Mouse (Mus musculus) gastrocnemius, adult 2 months (tissue): ENCODE results near the gene Gstm1. TPM values are rescaled to one million over a fixed set of nuclear protein-coding genes. Genes with fewer than 3 reads are reported as not detected.
"Not testable (repeated sequence)": the region's sequence is repeated elsewhere in the genome, so short reads cannot be mapped to it uniquely, and the experiment has no call there.

ENCODE experiments used
- DNase-seq: peaks from one replicate; pipeline ENCODE4 v3.0.0; 2022
- H3K27ac ChIP-seq: fragments of 200-600 bp; 2 replicates; pipeline ENCODE4 v1.8.1; 2022; ENCODE audit warnings: mild to moderate bottlenecking
- H3K4me3 ChIP-seq: fragments of 200-600 bp; 2 replicates; pipeline ENCODE4 v1.8.1; 2022; ENCODE audit warnings: mild to moderate bottlenecking, moderate library complexity
- CTCF ChIP-seq: fragments of 200-600 bp; IDR thresholded peaks from 2 replicates; pipeline ENCODE4 v1.8.1; 2022; ENCODE audit warnings: antibody characterized with exemption, mild to moderate bottlenecking, moderate library complexity
- intact Hi-C: fragments of 180-260 bp; cut with DNase I; formaldehyde crosslinking; loops from one replicate; pipeline ENCODE4 v1.15.1; 2025
- total RNA-seq, 2 experiments: library from RNA; stranded (reverse); gene quantifications; 2 replicates each; pipeline ENCODE4 v1.2.3; 2021

The Gstm1 gene
- total RNA-seq, 2 experiments from 2014 or later: 208 to 217 TPM

GRCm38 (mm10) chr3:108013331-108013871 lies 4.4 kb downstream of the Gstm1 start:
- intact Hi-C loops: no loop called here
- peak; percentile 70 for DNase-seq
- TF ChIP-seq CTCF: no peak
- Histone ChIP-seq H3K4me3 (peak overlapping the region; percentile 82), H3K27ac (peak overlapping the region; percentile 98)

GRCm38 (mm10) chr3:108011558-108011957 lies 6.2 kb downstream of the Gstm1 start:
- no peak for DNase-seq
- no peak for TF ChIP-seq CTCF
- Histone ChIP-seq H3K27ac (no peak overlapping the region), H3K4me3 (no peak overlapping the region)
- intact Hi-C loops: no loop called here

GRCm38 (mm10) chr3:108010286-108010685 lies 7.5 kb downstream of the Gstm1 start:
- no peak for TF ChIP-seq CTCF
- no peak for DNase-seq
- H3K27ac ChIP-seq: no peak overlapping the region
- intact Hi-C loops: no loop called here
- no peak overlapping the region for H3K4me3 ChIP-seq

GRCm38 (mm10) chr3:108002021-108002420 lies 15.8 kb downstream of the Gstm1 start:
- DNase-seq: no peak
- no peak overlapping the region for H3K4me3 ChIP-seq
- TF ChIP-seq CTCF: no peak
- H3K27ac ChIP-seq: peak overlapping the region; percentile 61
- intact Hi-C loops: no loop called here

GRCm38 (mm10) chr3:107999491-107999890 lies 18.3 kb downstream of the Gstm1 start:
- H3K4me3 ChIP-seq: no peak overlapping the region
- no peak for DNase-seq
- intact Hi-C loops: no loop called here
- TF ChIP-seq CTCF: no peak
- H3K27ac ChIP-seq: no peak overlapping the region

- no peak for TF ChIP-seq CTCF
- H3K27ac ChIP-seq: no peak overlapping the region
Observed at GRCm38 (mm10) chr3:107998591-107998990, 19.2 kb downstream of the Gstm1 start.

GRCm38 (mm10) chr3:107996576-107996975 lies 21.2 kb downstream of the Gstm1 start:
- H3K27ac ChIP-seq: no peak overlapping the region
- H3K4me3 ChIP-seq: no peak overlapping the region
- intact Hi-C loops: no loop called here
- no peak for DNase-seq
- TF ChIP-seq CTCF: no peak

More at GRCm38 (mm10) chr3:107998591-107998990, 19.2 kb downstream of the Gstm1 start:
- H3K4me3 ChIP-seq: no peak overlapping the region
- intact Hi-C loops: no loop called here
- DNase-seq: no peak

- DNase-seq, H3K27ac ChIP-seq, intact Hi-C loops, H3K4me3 ChIP-seq: not testable (repeated sequence)
Observed at GRCm38 (mm10) chr3:107995974-107996373, 21.8 kb downstream of the Gstm1 start.

- Histone ChIP-seq H3K27ac (peak within 1 kb of the TSS; percentile 84), H3K4me3 (peak within 1 kb of the TSS; percentile 68)
- intact Hi-C loops: no loop called here
- TF ChIP-seq CTCF: no peak
- peak; percentile 80 for DNase-seq
Observed at GRCm38 (mm10) chr3:107986041-107986562, 31.7 kb downstream of the Gstm1 start, which contains the start of gene Gstm2. TSS of gene Gstm2 (minus strand) at chr3:107986453.

- Histone ChIP-seq H3K4me3 (peak overlapping the region; percentile 68), H3K27ac (peak overlapping the region; percentile 84)
- intact Hi-C loops, DNase-seq: not testable (repeated sequence)
Observed at GRCm38 (mm10) chr3:107985141-107985540, 32.6 kb downstream of the Gstm1 start.

- intact Hi-C loops: no loop called here
- Histone ChIP-seq H3K4me3 (no peak overlapping the region), H3K27ac (no peak overlapping the region)
- no peak for TF ChIP-seq CTCF
- no peak for DNase-seq
Observed at GRCm38 (mm10) chr3:107984471-107984870, 33.3 kb downstream of the Gstm1 start.

- Histone ChIP-seq H3K4me3 (no peak overlapping the region), H3K27ac (no peak overlapping the region)
- DNase-seq: no peak
- no peak for TF ChIP-seq CTCF
- intact Hi-C loops: no loop called here
Observed at GRCm38 (mm10) chr3:107983771-107984170, 34.0 kb downstream of the Gstm1 start.

GRCm38 (mm10) chr3:107982726-107983125 lies 35.0 kb downstream of the Gstm1 start:
- no peak for DNase-seq
- Histone ChIP-seq H3K4me3 (no peak overlapping the region), H3K27ac (peak overlapping the region; percentile 46; the same call in 1 of the 2 replicates)
- no peak for TF ChIP-seq CTCF
- intact Hi-C loops: no loop called here

- Histone ChIP-seq H3K27ac (peak overlapping the region; percentile 24; the same call in 1 of the 2 replicates), H3K4me3 (no peak overlapping the region)
- DNase-seq: no peak
- intact Hi-C loops: no loop called here
- TF ChIP-seq CTCF: no peak
Observed at GRCm38 (mm10) chr3:107981261-107981660, 36.5 kb downstream of the Gstm1 start.
